Mouse (Mus musculus) T-helper 17 cell (primary cell): Measurements from ENCODE around the gene Ino80d.

Experiments used
- in situ Hi-C, 2 experiments: fragments of 300-600 bp; cut with MboI, MseI; formaldehyde crosslinking; loops; 1 replicate in 1 of 2; 2 replicates in 1 of 2; pipeline ENCODE4 v1.15.1; 2025; ENCODE audit warnings: high pct_unique_total_duplicates in 2 of 2

The Ino80d gene

DNA sequence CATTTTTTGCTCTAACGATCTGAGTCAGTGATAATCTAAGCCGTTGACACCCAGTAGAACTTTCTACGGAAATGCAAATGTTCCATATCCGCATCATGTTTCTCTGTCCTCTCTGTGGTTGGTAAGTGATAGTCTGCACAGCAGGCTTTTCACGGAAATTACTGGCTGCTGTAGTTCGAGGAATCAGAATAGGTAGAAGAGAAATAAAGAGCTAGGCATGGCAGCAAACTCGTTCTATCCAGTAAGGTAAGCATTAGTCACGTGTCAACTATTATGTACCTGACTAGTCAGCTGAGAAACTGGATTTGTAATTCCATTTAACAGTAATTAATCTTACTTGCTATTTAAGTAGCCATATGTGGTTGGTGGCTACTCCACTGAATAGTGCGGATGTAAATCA is 197.9 kb downstream of the Ino80d start:
- in situ Hi-C loops: no loop called here

DNA sequence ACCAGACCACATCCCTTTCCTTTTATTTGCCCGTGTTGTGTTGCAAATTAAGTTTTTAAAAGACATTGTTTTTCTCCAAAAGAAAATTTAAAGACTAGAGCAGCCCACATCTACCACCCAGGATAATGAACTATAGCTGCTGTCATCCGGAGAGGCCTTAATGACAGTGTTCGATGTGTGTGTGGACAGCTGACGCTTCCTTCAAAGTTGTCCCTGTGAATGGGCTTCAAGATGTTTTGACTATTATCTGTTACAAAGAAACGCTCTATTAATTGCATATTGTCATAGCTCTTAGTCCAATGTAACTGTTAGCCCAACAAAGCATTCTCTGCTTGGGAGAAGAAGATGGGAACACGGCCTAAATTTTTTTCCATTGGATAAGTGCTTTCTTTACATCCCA is 200.0 kb downstream of the Ino80d start:
- in situ Hi-C loops: no loop called here

DNA sequence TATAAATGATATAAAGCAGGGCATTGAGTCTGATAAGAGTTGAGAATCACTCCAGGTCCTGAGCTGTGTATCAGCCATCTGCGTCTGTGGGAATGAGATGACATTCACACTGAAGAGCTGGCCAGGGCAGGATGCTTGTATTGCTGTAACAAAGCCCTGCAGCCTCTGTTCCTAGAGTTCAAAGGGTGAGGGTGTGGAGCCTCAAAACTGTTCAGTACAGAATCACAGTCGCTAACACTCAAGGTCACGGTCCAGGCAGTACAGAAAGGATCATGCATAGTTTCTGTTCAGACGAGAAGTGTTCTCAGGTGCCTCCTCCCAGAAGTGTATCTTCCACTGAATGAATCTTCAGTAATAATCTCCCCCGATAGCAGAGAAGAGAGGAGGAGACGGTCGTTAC is 203.0 kb downstream of the Ino80d start:
- in situ Hi-C loops: no loop called here

DNA sequence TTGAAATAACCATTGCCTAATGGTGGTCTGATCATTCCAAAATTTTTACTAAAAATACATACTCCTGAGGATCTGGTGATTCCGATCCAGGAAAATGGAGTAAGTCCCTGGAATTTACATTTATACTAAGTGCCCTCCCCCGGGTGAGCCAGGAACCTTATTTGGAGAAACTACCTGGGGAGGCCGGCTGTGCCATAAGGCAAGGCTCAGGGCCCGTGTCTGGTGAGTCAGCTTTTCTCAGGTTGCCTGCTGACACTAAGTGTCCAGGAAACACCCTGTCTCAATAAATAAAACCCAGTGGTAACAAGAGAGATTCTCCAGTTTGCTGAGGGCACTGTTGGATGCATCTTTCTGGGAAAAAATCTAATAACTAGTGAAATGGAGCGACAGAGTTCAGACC is 205.3 kb downstream of the Ino80d start:
- in situ Hi-C loops: no loop called here

GRCm38 (mm10) chr1:62908508-62908907 is 206.0 kb downstream of the Ino80d start:
- in situ Hi-C loops: no loop called here
